Mouse (Mus musculus) midbrain, embryonic 16.5 days (tissue): ENCODE data around the gene Gm14322. TPM values are rescaled to one million over a fixed set of nuclear protein-coding genes. Genes with fewer than 3 reads are reported as not detected.
"Not testable (repeated sequence)": the region's sequence is repeated elsewhere in the genome, so short reads cannot be mapped to it uniquely, and the experiment has no call there.

Experiments used
- ATAC-seq: fragments of 200-750 bp; cut with Nextera tagmentation; 2 replicates; pipeline ENCODE4 v1.8.0; 2017; ENCODE audit warnings: moderate TSS enrichment
- H3K27ac ChIP-seq: fragments of 300-500 bp; sonication (generic); 2 replicates; pipeline ENCODE4 v1.5.1; 2014; ENCODE audit warnings: mild to moderate bottlenecking, low read length, mixed read lengths
- H3K27me3 ChIP-seq: fragments of 300-500 bp; sonication (generic); 2 replicates; pipeline ENCODE4 v1.6.1; 2014; ENCODE audit warnings: low read depth, low read length, mixed read lengths; ENCODE audit not compliant: control insufficient read depth, insufficient read depth
- H3K36me3 ChIP-seq: fragments of 300-500 bp; sonication (generic); 2 replicates; pipeline ENCODE4 v1.6.1; 2014; ENCODE audit warnings: mild to moderate bottlenecking, low read length, moderate library complexity, mixed read lengths; ENCODE audit not compliant: control insufficient read depth, insufficient read depth
- H3K4me1 ChIP-seq: fragments of 300-500 bp; sonication (generic); 2 replicates; pipeline ENCODE4 v1.6.1; 2014; ENCODE audit warnings: mild to moderate bottlenecking, low read length, mixed read lengths; ENCODE audit not compliant: control insufficient read depth, insufficient read depth
- H3K4me2 ChIP-seq: fragments of 300-500 bp; sonication (generic); 2 replicates; pipeline ENCODE4 v1.6.1; 2014; ENCODE audit warnings: mild to moderate bottlenecking, low read length, mixed read lengths
- H3K4me3 ChIP-seq: fragments of 300-500 bp; sonication (generic); 2 replicates; pipeline ENCODE4 v1.5.1; 2014; ENCODE audit warnings: low read depth, mild to moderate bottlenecking, low read length, moderate library complexity, mixed read lengths
- H3K9ac ChIP-seq: fragments of 300-500 bp; sonication (generic); 2 replicates; pipeline ENCODE4 v1.6.1; 2014; ENCODE audit warnings: low read depth, low read length, mixed read lengths
- H3K9me3 ChIP-seq: fragments of 300-500 bp; sonication (generic); replicated peaks from 2 replicates; pipeline ENCODE4 v1.6.1; 2014; ENCODE audit warnings: mild to moderate bottlenecking, low read length, mixed read lengths; ENCODE audit not compliant: control insufficient read depth, poor library complexity, severe bottlenecking
- WGBS: fragments of 180-500 bp; shearing (Covaris S2); extraction: QIAGEN DNeasy Blood & Tissue Kit; methylation state at CpG from one replicate; pipeline ENCODE4 v1.1.7; 2014; 5-methylcytosine and 5-hydroxymethylcytosine counted together
- polyA plus RNA-seq: library from polyadenylated mRNA; unstranded; fragments of >200 nt; fragmentation: Nextera tagmentation; extraction: Ambion mirVana; gene quantifications from 2 replicates; pipeline ENCODE4 v1.2.1, GENCODE M21; 2015

Gm14322 gene
- 7.1 and 8.3 TPM in 2 replicates for polyA plus RNA-seq

DNA sequence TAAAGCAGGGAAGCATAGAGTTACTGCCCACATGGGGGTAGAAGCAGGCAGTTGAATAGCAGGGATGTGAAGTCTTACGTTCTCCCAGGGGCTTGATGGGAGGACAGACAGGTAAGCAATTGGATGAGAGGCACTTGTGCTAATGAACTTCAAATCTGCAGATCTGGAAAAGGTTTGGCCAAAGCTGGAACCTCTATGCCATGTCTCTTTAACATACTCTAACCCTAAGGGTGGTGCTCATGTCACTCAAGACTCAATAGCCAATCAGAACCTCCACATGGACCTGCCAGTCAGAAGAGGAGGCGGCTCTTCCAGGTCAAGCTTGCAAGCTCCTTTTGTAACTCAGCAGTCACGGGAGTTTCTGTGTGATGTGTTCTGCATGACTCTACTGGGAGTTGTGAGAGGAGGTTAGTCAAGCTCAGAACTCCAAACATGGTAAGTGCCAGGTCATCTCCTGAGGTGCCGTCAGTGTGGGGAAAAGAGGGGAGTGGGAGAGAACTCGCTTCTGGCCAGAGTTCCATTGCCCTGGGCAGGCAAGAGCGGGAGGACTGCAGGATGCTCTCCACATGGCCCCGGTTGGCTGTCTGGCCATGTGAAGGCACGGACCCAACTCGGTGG lies at the start of gene Gm14322:
Gm14322 (plus strand) TSS at position 348 of the 618 bp plus-strand sequence.
- 34% methylated on average over 9 of the region's 9 CpGs for WGBS
- Histone ChIP-seq H3K4me3 (peak within 1 kb of the TSS; percentile 36), H3K4me2 (peak within 1 kb of the TSS; percentile 28; the same call in 1 of the 2 replicates)
- not testable (repeated sequence) for H3K9me3 ChIP-seq, H3K36me3 ChIP-seq, H3K27me3 ChIP-seq, H3K4me1 ChIP-seq, H3K27ac ChIP-seq, ATAC-seq, H3K9ac ChIP-seq

- H3K27me3 ChIP-seq, H3K9ac ChIP-seq, H3K27ac ChIP-seq, H3K36me3 ChIP-seq, H3K4me1 ChIP-seq, ATAC-seq, H3K4me2 ChIP-seq, H3K4me3 ChIP-seq, H3K9me3 ChIP-seq: not testable (repeated sequence)
- WGBS = 81% methylated on average over 4 of the region's 10 CpGs
Observed at GRCm38 (mm10) chr2:177741487-177741886, 17.6 kb upstream of the Gm14322 start.

GRCm38 (mm10) chr2:177787351-177787750 lies 28.3 kb downstream of the Gm14322 start:
- H3K27ac ChIP-seq, H3K27me3 ChIP-seq, H3K4me2 ChIP-seq, H3K4me3 ChIP-seq, ATAC-seq, H3K9me3 ChIP-seq, H3K9ac ChIP-seq, H3K4me1 ChIP-seq, H3K36me3 ChIP-seq: not testable (repeated sequence)
- 73% methylated on average over 1 of the region's 1 CpGs for WGBS

GRCm38 (mm10) chr2:177806170-177806569 lies 47.1 kb downstream of the Gm14322 start:
- H3K9ac ChIP-seq, H3K27me3 ChIP-seq, ATAC-seq, H3K36me3 ChIP-seq, H3K4me2 ChIP-seq, H3K27ac ChIP-seq, H3K9me3 ChIP-seq, H3K4me3 ChIP-seq, H3K4me1 ChIP-seq: not testable (repeated sequence)
- no CpG with 5 or more reads among the region's 2 CpGs for WGBS

Other genes starting within 250 kb of the Gm14322 start
- gene Gm14406, start 181.1 kb upstream of the Gm14322 start, polyA plus RNA-seq = not detected in 2 replicates
- 37.1 and 39.7 TPM in 2 replicates for gene Gm14325, start 81.0 kb downstream of the Gm14322 start, polyA plus RNA-seq
- 2.2 and 2.9 TPM in 2 replicates for gene Gm14327, start 137.8 kb downstream of the Gm14322 start, polyA plus RNA-seq
- gene Zfp972, start 166.3 kb downstream of the Gm14322 start, polyA plus RNA-seq = 0.60 and 0.97 TPM in 2 replicates
- gene Gm14326, start 198.0 kb downstream of the Gm14322 start, polyA plus RNA-seq = 14.6 and 16.2 TPM in 2 replicates